Mouse (Mus musculus): Measurements from ENCODE around the gene Aven. TPM values are rescaled to one million over a fixed set of nuclear protein-coding genes. Genes with fewer than 3 reads are reported as not detected.

Aven gene
- total and polyA plus RNA-seq, 2 experiments from 2014 or later = 3.5 to 8.9 TPM

GRCm38 (mm10) chr2:112534677-112535222, 42.0 kb downstream of the Aven start:
- ATAC-seq (ENCODE audit: low FRiP score) (peak; percentile 43), DNase-seq (ENCODE audit: low spot score) (peak; percentile 45)
- Histone ChIP-seq H3K9ac (replicated peaks; ENCODE audit: low read length, poor library complexity, severe bottlenecking) (peak overlapping the region; percentile 36; the same call in 1 of the 2 replicates), H3K4me1 (ENCODE audit: insufficient read depth, low read length) (peaks cover 3% of the 10 kb centered on the region; the same call in 1 of the 2 replicates), H3K36me3 (ENCODE audit: insufficient read depth, low read length) (no peaks in the 10 kb centered on the region), H3K27ac (ENCODE audit: low read depth, low read length) (0 out of 2 replicates have a peak overlapping the region, but pooled peaks have one; percentile 14), H3K9me3 (ENCODE audit: low read length) (no peaks in the 10 kb centered on the region), H3K4me3 (ENCODE audit: low read depth, low read length) (peak overlapping the region; percentile 29), H3K4me2 (ENCODE audit: low read depth, low read length, poor library complexity, severe bottlenecking) (peak overlapping the region; percentile 57), H3K27me3 (ENCODE audit: insufficient read depth, low read length) (no peaks in the 10 kb centered on the region)
- peak; percentile 14; the same call in 1 of the 2 replicates for TF ChIP-seq CTCF (IDR thresholded peaks at IDR 0.05)
- 32% methylated on average over 14 of the region's 14 CpGs for WGBS

- Histone ChIP-seq H3K4me3 (ENCODE audit: low read depth, low read length) (no peak overlapping the region), H3K27me3 (ENCODE audit: insufficient read depth, low read length) (no peaks in the 10 kb centered on the region), H3K27ac (ENCODE audit: low read depth, low read length) (no peak overlapping the region), H3K4me2 (ENCODE audit: low read depth, low read length, poor library complexity, severe bottlenecking) (no peak overlapping the region), H3K9ac (replicated peaks; ENCODE audit: low read length, poor library complexity, severe bottlenecking) (no peak overlapping the region), H3K4me1 (ENCODE audit: insufficient read depth, low read length) (peaks cover 3% of the 10 kb centered on the region; the same call in 1 of the 2 replicates), H3K36me3 (ENCODE audit: insufficient read depth, low read length) (no peaks in the 10 kb centered on the region), H3K9me3 (ENCODE audit: low read length) (no peaks in the 10 kb centered on the region)
- TF ChIP-seq CTCF (IDR thresholded peaks at IDR 0.05) = peak; percentile 70
- ATAC-seq (ENCODE audit: low FRiP score) (no peak), DNase-seq (ENCODE audit: low spot score) (peak; percentile 36)
- WGBS = 96% methylated on average over 1 of the region's 1 CpGs
These were observed 46.0 kb downstream of the Aven start for GRCm38 (mm10) chr2:112538783-112539182.

- H3K4me3 ChIP-seq (ENCODE audit: low read depth, low read length) = no peak overlapping the region
- ATAC-seq (ENCODE audit: low FRiP score) (peak; percentile 75), DNase-seq (ENCODE audit: low spot score) (peak; percentile 51)
- no peaks in the 10 kb centered on the region for H3K9me3 ChIP-seq (ENCODE audit: low read length)
- H3K27ac ChIP-seq (ENCODE audit: low read depth, low read length) = peak overlapping the region; percentile 62
- no peaks in the 10 kb centered on the region for H3K4me1 ChIP-seq (ENCODE audit: insufficient read depth, low read length)
- no peaks in the 10 kb centered on the region for H3K27me3 ChIP-seq (ENCODE audit: insufficient read depth, low read length)
- H3K4me2 ChIP-seq (ENCODE audit: low read depth, low read length, poor library complexity, severe bottlenecking) = no peak overlapping the region
- TF ChIP-seq CTCF (IDR thresholded peaks at IDR 0.05) = no peak
- 38% methylated on average over 5 of the region's 5 CpGs for WGBS
- no peaks in the 10 kb centered on the region for H3K36me3 ChIP-seq (ENCODE audit: insufficient read depth, low read length)
- no peak overlapping the region for H3K9ac ChIP-seq (replicated peaks; ENCODE audit: low read length, poor library complexity, severe bottlenecking)
These were observed 49.0 kb downstream of the Aven start for GRCm38 (mm10) chr2:112541695-112542285.

GRCm38 (mm10) chr2:112556527-112556926, 63.8 kb downstream of the Aven start:
- no peaks in the 10 kb centered on the region for H3K4me1 ChIP-seq (ENCODE audit: insufficient read depth, low read length)
- no peak for DNase-seq (ENCODE audit: low spot score)
- H3K27me3 ChIP-seq (ENCODE audit: insufficient read depth, low read length) = no peaks in the 10 kb centered on the region
- no peaks in the 10 kb centered on the region for H3K9me3 ChIP-seq (ENCODE audit: low read length)
- 93% methylated on average over 10 of the region's 10 CpGs for WGBS
- H3K4me2 ChIP-seq (ENCODE audit: low read depth, low read length, poor library complexity, severe bottlenecking) = no peak overlapping the region
- no peaks in the 10 kb centered on the region for H3K36me3 ChIP-seq (ENCODE audit: insufficient read depth, low read length)
- no peak overlapping the region for H3K9ac ChIP-seq (replicated peaks; ENCODE audit: low read length, poor library complexity, severe bottlenecking)
- no peak for TF ChIP-seq CTCF (IDR thresholded peaks at IDR 0.05)
- H3K27ac ChIP-seq (ENCODE audit: low read depth, low read length) = no peak overlapping the region
- ATAC-seq (ENCODE audit: low FRiP score) = no peak
- no peak overlapping the region for H3K4me3 ChIP-seq (ENCODE audit: low read depth, low read length)

- Histone ChIP-seq H3K9me3 (ENCODE audit: low read length) (no peaks in the 10 kb centered on the region), H3K4me1 (ENCODE audit: insufficient read depth, low read length) (no peaks in the 10 kb centered on the region), H3K4me2 (ENCODE audit: low read depth, low read length, poor library complexity, severe bottlenecking) (no peak overlapping the region), H3K27me3 (ENCODE audit: insufficient read depth, low read length) (no peaks in the 10 kb centered on the region), H3K9ac (replicated peaks; ENCODE audit: low read length, poor library complexity, severe bottlenecking) (no peak overlapping the region), H3K4me3 (ENCODE audit: low read depth, low read length) (no peak overlapping the region), H3K27ac (ENCODE audit: low read depth, low read length) (no peak overlapping the region), H3K36me3 (ENCODE audit: insufficient read depth, low read length) (no peaks in the 10 kb centered on the region)
- TF ChIP-seq CTCF (IDR thresholded peaks at IDR 0.05) = no peak
- ATAC-seq (ENCODE audit: low FRiP score) (no peak), DNase-seq (ENCODE audit: low spot score) (no peak)
These were observed 64.7 kb downstream of the Aven start for GRCm38 (mm10) chr2:112557453-112557852.

- no peaks in the 10 kb centered on the region for H3K27me3 ChIP-seq (ENCODE audit: insufficient read depth, low read length)
- no peak for TF ChIP-seq CTCF (IDR thresholded peaks at IDR 0.05)
- H3K9ac ChIP-seq (replicated peaks; ENCODE audit: low read length, poor library complexity, severe bottlenecking) = no peak overlapping the region
- H3K36me3 ChIP-seq (ENCODE audit: insufficient read depth, low read length) = no peaks in the 10 kb centered on the region
- H3K4me3 ChIP-seq (ENCODE audit: low read depth, low read length) = no peak overlapping the region
- no peaks in the 10 kb centered on the region for H3K4me1 ChIP-seq (ENCODE audit: insufficient read depth, low read length)
- no peak overlapping the region for H3K4me2 ChIP-seq (ENCODE audit: low read depth, low read length, poor library complexity, severe bottlenecking)
- WGBS = 91% methylated on average over 7 of the region's 7 CpGs
- DNase-seq (ENCODE audit: low spot score) = no peak
- no peaks in the 10 kb centered on the region for H3K9me3 ChIP-seq (ENCODE audit: low read length)
- no peak for ATAC-seq (ENCODE audit: low FRiP score)
- H3K27ac ChIP-seq (ENCODE audit: low read depth, low read length) = no peak overlapping the region
These were observed 68.8 kb downstream of the Aven start for GRCm38 (mm10) chr2:112561549-112561948.

All from midbrain, postnatal 0 days (tissue).